Comparison of ENCODE assay signal across 30 mouse cellular contexts in the genomic region with DNA sequence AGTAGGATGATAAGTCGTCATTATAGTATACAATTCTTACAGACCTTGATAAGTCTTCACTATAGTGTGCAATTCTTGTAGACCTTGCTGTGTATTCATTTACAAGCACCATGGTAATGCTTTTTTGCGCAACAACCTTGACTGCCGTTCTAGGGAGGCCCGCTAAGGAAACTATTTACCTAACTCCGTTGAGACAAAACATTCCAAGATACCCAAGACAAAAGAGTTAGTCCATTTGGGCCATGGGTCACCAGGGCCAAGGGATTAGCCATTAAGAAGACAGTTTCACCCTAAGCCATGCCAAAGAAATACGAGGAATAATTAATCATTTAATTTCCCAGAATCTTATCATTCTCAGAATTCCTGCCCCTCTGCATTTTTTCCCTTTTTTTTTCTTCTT.
"Had no signal": no experiment of that assay in that cellular context is flagged by ENCODE, and none has a peak within 500 bp of the region (broad histone marks: within the 10 kb centered on the region; RNA-seq: fewer than 3 reads in every experiment).

No protein-coding gene starts in this region.

- H3K9me3 ChIP-seq: limb, embryonic 10.5 days; limb, embryonic 12.5 days; limb, embryonic 13.5 days; limb, embryonic 15.5 days; liver, embryonic 12.5 days; liver, embryonic 13.5 days; liver, embryonic 15.5 days; lung, embryonic 15.5 days; megakaryocyte, embryonic 14.5 days; midbrain, embryonic 10.5 days; midbrain, embryonic 12.5 days; midbrain, embryonic 13.5 days; midbrain, embryonic 15.5 days had no signal

- ATAC-seq: liver, embryonic 12.5 days; liver, postnatal 0 days; lung, postnatal 0 days; midbrain, embryonic 13.5 days; midbrain, embryonic 15.5 days; midbrain, embryonic 16.5 days had no signal

- H3K4me1 ChIP-seq: limb, embryonic 10.5 days; limb, embryonic 12.5 days; limb, embryonic 13.5 days; limb, embryonic 15.5 days; liver, embryonic 12.5 days; liver, embryonic 13.5 days; liver, embryonic 15.5 days; lung, embryonic 15.5 days; megakaryocyte, embryonic 14.5 days; midbrain, embryonic 10.5 days; midbrain, embryonic 12.5 days; midbrain, embryonic 13.5 days; midbrain, embryonic 15.5 days had no signal

- H3K36me3 ChIP-seq: limb, embryonic 10.5 days; limb, embryonic 12.5 days; limb, embryonic 13.5 days; limb, embryonic 15.5 days; liver, embryonic 12.5 days; liver, embryonic 13.5 days; liver, embryonic 15.5 days; lung, embryonic 15.5 days; midbrain, embryonic 10.5 days; midbrain, embryonic 12.5 days; midbrain, embryonic 13.5 days; midbrain, embryonic 15.5 days had no signal

- H3K27me3 ChIP-seq: limb, embryonic 12.5 days; limb, embryonic 13.5 days; limb, embryonic 15.5 days; liver, embryonic 12.5 days; liver, embryonic 13.5 days; liver, embryonic 15.5 days; lung, embryonic 15.5 days; megakaryocyte, embryonic 14.5 days; midbrain, embryonic 12.5 days; midbrain, embryonic 13.5 days; midbrain, embryonic 15.5 days had no signal

- DNase-seq: left cerebral cortex, postnatal 4 days; liver; liver, embryonic 13.5 days; liver, postnatal 0 days; lung, adult 18-20 months; lung, adult 2 months; lung, embryonic 14.5 days; lung, postnatal 10 days; lung, postnatal 14 days; lung, postnatal 36 days; lung, postnatal 4 days had no signal

- H3K27ac ChIP-seq: left cerebral cortex, adult 2 months; limb, embryonic 10.5 days; limb, embryonic 12.5 days; limb, embryonic 13.5 days; limb, embryonic 15.5 days; liver, embryonic 12.5 days; liver, embryonic 13.5 days; liver, embryonic 14.5 days; liver, embryonic 15.5 days; lung, embryonic 15.5 days; macrophage; midbrain, embryonic 10.5 days; midbrain, embryonic 12.5 days; midbrain, embryonic 13.5 days; midbrain, embryonic 15.5 days had no signal

- H3K4me2 ChIP-seq: limb, embryonic 12.5 days; limb, embryonic 13.5 days; limb, embryonic 15.5 days; liver, embryonic 11.5 days; liver, embryonic 12.5 days; liver, embryonic 13.5 days; liver, embryonic 15.5 days; lung, embryonic 14.5 days; lung, embryonic 15.5 days; midbrain, embryonic 12.5 days; midbrain, embryonic 13.5 days; midbrain, embryonic 15.5 days had no signal

- H3K4me3 ChIP-seq: left cerebral cortex, adult 2 months; limb, embryonic 10.5 days; limb, embryonic 12.5 days; limb, embryonic 13.5 days; limb, embryonic 15.5 days; liver, embryonic 12.5 days; liver, embryonic 13.5 days; liver, embryonic 15.5 days; lung, embryonic 15.5 days; megakaryocyte, embryonic 14.5 days; midbrain, embryonic 10.5 days; midbrain, embryonic 12.5 days; midbrain, embryonic 13.5 days; midbrain, embryonic 15.5 days; myocyte had no signal

- H3K9ac ChIP-seq: limb, embryonic 12.5 days; limb, embryonic 13.5 days; limb, embryonic 15.5 days; liver, embryonic 12.5 days; liver, embryonic 13.5 days; liver, embryonic 14.5 days; liver, embryonic 15.5 days; liver, postnatal 0 days; lung, embryonic 14.5 days; lung, embryonic 15.5 days; midbrain, embryonic 12.5 days; midbrain, embryonic 13.5 days; midbrain, embryonic 15.5 days had no signal
